In the genomic region with DNA sequence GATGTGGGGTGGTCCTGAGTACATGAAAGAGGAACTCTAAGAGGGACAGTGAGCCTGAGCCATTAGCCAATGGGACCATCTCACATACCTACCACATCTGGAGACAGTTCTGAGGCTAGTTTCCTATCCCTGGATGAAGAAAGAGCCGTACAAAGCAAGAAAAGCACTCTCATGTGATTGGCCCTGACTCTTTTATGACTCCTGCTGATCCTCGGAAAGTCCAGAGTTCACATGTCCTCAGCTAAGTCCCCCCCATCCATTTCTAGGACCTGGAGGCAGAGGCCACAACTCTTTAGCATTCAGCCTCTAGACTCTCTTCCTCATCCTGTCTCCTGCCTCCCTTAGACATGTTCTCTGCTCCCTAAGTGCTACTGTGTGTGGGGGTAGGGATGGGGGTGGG, we compare ENCODE assay signal across 36 mouse cellular contexts. TPM values are rescaled to one million over a fixed set of nuclear protein-coding genes. Genes with fewer than 3 reads are reported as not detected.
"Had no signal": no experiment of that assay in that cellular context is flagged by ENCODE, and none has a peak within 500 bp of the region (broad histone marks: within the 10 kb centered on the region; RNA-seq: fewer than 3 reads in every experiment).

No protein-coding gene starts in this region.

- H3K27me3 ChIP-seq: limb, embryonic 13.5 days; limb, embryonic 15.5 days; lung, embryonic 15.5 days; midbrain, embryonic 12.5 days; midbrain, embryonic 13.5 days; midbrain, embryonic 15.5 days had no signal

- H3K4me3 ChIP-seq: limb, embryonic 10.5 days; limb, embryonic 12.5 days; limb, embryonic 13.5 days; limb, embryonic 15.5 days; liver, embryonic 12.5 days; liver, embryonic 13.5 days; liver, embryonic 15.5 days; lung, embryonic 15.5 days; megakaryocyte, embryonic 14.5 days; midbrain, embryonic 10.5 days; midbrain, embryonic 12.5 days; midbrain, embryonic 13.5 days; midbrain, embryonic 15.5 days; myocyte had no signal

- H3K9me3 ChIP-seq: limb, embryonic 10.5 days; limb, embryonic 12.5 days; limb, embryonic 13.5 days; limb, embryonic 15.5 days; liver, embryonic 12.5 days; liver, embryonic 13.5 days; liver, embryonic 15.5 days; lung, embryonic 15.5 days; megakaryocyte, embryonic 14.5 days; midbrain, embryonic 10.5 days; midbrain, embryonic 12.5 days; midbrain, embryonic 13.5 days; midbrain, embryonic 15.5 days had no signal

- H3K4me1 ChIP-seq: limb, embryonic 10.5 days; limb, embryonic 12.5 days; limb, embryonic 13.5 days; limb, embryonic 15.5 days; liver, embryonic 12.5 days; liver, embryonic 13.5 days; liver, embryonic 15.5 days; lung, embryonic 15.5 days; midbrain, embryonic 10.5 days; midbrain, embryonic 12.5 days; midbrain, embryonic 13.5 days; midbrain, embryonic 15.5 days had no signal

- H3K36me3 ChIP-seq: limb, embryonic 10.5 days; limb, embryonic 12.5 days; limb, embryonic 13.5 days; limb, embryonic 15.5 days; liver, embryonic 12.5 days; liver, embryonic 13.5 days; liver, embryonic 15.5 days; lung, embryonic 15.5 days; midbrain, embryonic 10.5 days; midbrain, embryonic 12.5 days; midbrain, embryonic 13.5 days; midbrain, embryonic 15.5 days had no signal

- H3K4me2 ChIP-seq: limb, embryonic 12.5 days; limb, embryonic 13.5 days; limb, embryonic 15.5 days; liver, embryonic 11.5 days; liver, embryonic 12.5 days; liver, embryonic 13.5 days; liver, embryonic 15.5 days; lung, embryonic 14.5 days; lung, embryonic 15.5 days; midbrain, embryonic 11.5 days; midbrain, embryonic 12.5 days; midbrain, embryonic 13.5 days; midbrain, embryonic 15.5 days had no signal

- H3K27ac ChIP-seq: limb, embryonic 10.5 days; limb, embryonic 12.5 days; limb, embryonic 13.5 days; limb, embryonic 15.5 days; liver, embryonic 12.5 days; liver, embryonic 13.5 days; liver, embryonic 14.5 days; liver, embryonic 15.5 days; lung, embryonic 15.5 days; macrophage; midbrain, embryonic 10.5 days; midbrain, embryonic 12.5 days; midbrain, embryonic 13.5 days; midbrain, embryonic 15.5 days had no signal

- H3K9ac ChIP-seq: limb, embryonic 12.5 days; limb, embryonic 13.5 days; limb, embryonic 15.5 days; liver, embryonic 12.5 days; liver, embryonic 13.5 days; liver, embryonic 14.5 days; liver, embryonic 15.5 days; liver, postnatal 0 days; lung, embryonic 14.5 days; lung, embryonic 15.5 days; midbrain, embryonic 12.5 days; midbrain, embryonic 13.5 days; midbrain, embryonic 15.5 days had no signal

- DNase-seq: left cerebral cortex, postnatal 4 days; liver; liver, embryonic 13.5 days; liver, postnatal 0 days; lung, adult 18-20 months; lung, adult 2 months; lung, embryonic 14.5 days; lung, postnatal 10 days; lung, postnatal 14 days; lung, postnatal 36 days; lung, postnatal 4 days; midbrain, embryonic 14.5 days had no signal

- ATAC-seq: liver, embryonic 12.5 days; liver, postnatal 0 days; lung, postnatal 0 days; midbrain, embryonic 13.5 days; midbrain, embryonic 15.5 days; midbrain, embryonic 16.5 days had no signal

RNA-seq across cellular contexts. Expression of a gene that starts 41.1 kb away (rescaled TPM):
- total RNA-seq: megakaryocyte progenitor cell, adult 5-6 weeks; megakaryocyte, adult 5-6 weeks; megakaryocyte-erythroid progenitor cell, adult 5-6 weeks; monocyte, adult 5-6 weeks had no signal
- polyA plus RNA-seq: macrophage had no signal

RNA-seq across cellular contexts. Expression of a gene that starts 41.8 kb away (rescaled TPM):
- total RNA-seq: megakaryocyte progenitor cell, adult 5-6 weeks; megakaryocyte, adult 5-6 weeks; megakaryocyte-erythroid progenitor cell, adult 5-6 weeks; monocyte, adult 5-6 weeks had no signal
- polyA plus RNA-seq: liver, embryonic 12.5 days; liver, embryonic 13.5 days; liver, embryonic 15.5 days; liver, embryonic 16.5 days; macrophage; midbrain, embryonic 10.5 days; midbrain, embryonic 13.5 days; midbrain, embryonic 16.5 days had no signal

RNA-seq across cellular contexts. Expression of a gene that starts 58.9 kb away (rescaled TPM):
- total RNA-seq: megakaryocyte progenitor cell, adult 5-6 weeks; megakaryocyte, adult 5-6 weeks; megakaryocyte-erythroid progenitor cell, adult 5-6 weeks; monocyte, adult 5-6 weeks had no signal
